27 mouse cellular contexts compared by ENCODE assay signal in the genomic region with DNA sequence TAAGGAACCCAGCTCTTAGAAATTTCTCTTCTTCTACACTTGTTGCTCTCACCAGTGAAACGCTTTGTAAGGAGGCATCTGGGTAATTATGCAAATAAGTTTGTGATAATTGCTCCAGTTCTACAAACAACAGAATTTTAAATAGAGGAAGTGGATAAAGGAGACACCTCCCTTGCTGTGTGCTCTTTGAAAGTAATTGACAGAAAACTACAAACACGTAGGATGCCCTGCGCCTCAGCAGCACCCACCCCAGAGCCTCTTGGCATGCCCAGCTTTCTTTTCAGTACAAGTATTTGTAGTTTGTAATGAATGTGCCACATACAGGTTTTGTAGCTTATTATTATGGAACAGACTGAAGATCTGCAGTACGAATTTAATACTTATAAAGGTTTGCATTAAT. TPM values are rescaled to one million over a fixed set of nuclear protein-coding genes. Genes with fewer than 3 reads are reported as not detected.
DNase-seq lines count a peak whose midpoint lies in the region; ATAC-seq and TF ChIP-seq lines count a peak whose summit lies in the region.
"Had no signal": no experiment of that assay in that cellular context is flagged by ENCODE, and none has a peak within 500 bp of the region (broad histone marks: within the 10 kb centered on the region; RNA-seq: fewer than 3 reads in every experiment).

No protein-coding gene starts in this region.

- no peaks in the 10 kb centered on the region for H3K79me2 ChIP-seq in MEL (ENCODE audit: control insufficient read depth, insufficient read depth, low read length, poor library complexity)

- H3K4me3 ChIP-seq in midbrain, embryonic 12.5 days = no peak overlapping the region
- H3K4me3 ChIP-seq in midbrain, postnatal 0 days (ENCODE audit: low read depth, low read length) = no peak overlapping the region
- H3K4me3 ChIP-seq in MEL (ENCODE audit: control insufficient read depth in 1 of 2, insufficient read depth in 1 of 2, low read depth in 2 of 2, low read length in 2 of 2) = no peak overlapping the region
- no peak overlapping the region for H3K4me3 ChIP-seq in forebrain, embryonic 15.5 days
- no peak overlapping the region for H3K4me3 ChIP-seq in hindbrain, embryonic 10.5 days
- H3K4me3 ChIP-seq: embryonic facial prominence, embryonic 13.5 days; heart, embryonic 15.5 days; hindbrain, embryonic 12.5 days; intestine, embryonic 15.5 days had no signal

- H3K9ac ChIP-seq in midbrain, embryonic 12.5 days (replicated peaks) = no peak overlapping the region
- no peak overlapping the region for H3K9ac ChIP-seq in midbrain, postnatal 0 days (replicated peaks; ENCODE audit: low read length, poor library complexity, severe bottlenecking)
- no peak overlapping the region for H3K9ac ChIP-seq in MEL (ENCODE audit: control insufficient read depth, low read depth, low read length, poor library complexity, severe bottlenecking)
- H3K9ac ChIP-seq in forebrain, embryonic 15.5 days (replicated peaks) = no peak overlapping the region
- H3K9ac ChIP-seq: embryonic facial prominence, embryonic 13.5 days; heart, embryonic 15.5 days; hindbrain, embryonic 12.5 days; intestine, embryonic 15.5 days; liver, embryonic 14.5 days had no signal

- no peak for TF ChIP-seq RAD21 in MEL (IDR thresholded peaks at IDR 0.05; ENCODE audit: low read depth, low read length)

- peaks cover 17% of the 10 kb centered on the region; the same call in 1 of the 2 replicates for H3K36me3 ChIP-seq in midbrain, embryonic 12.5 days
- H3K36me3 ChIP-seq in midbrain, postnatal 0 days (ENCODE audit: insufficient read depth, low read length) = no peaks in the 10 kb centered on the region
- peaks cover 3 to 10% of the 10 kb centered on the region in 2 experiments for H3K36me3 ChIP-seq in MEL (ENCODE audit: control insufficient read depth in 1 of 2, insufficient read depth in 2 of 2, low read length in 2 of 2)
- peaks cover 13% of the 10 kb centered on the region; the same call in 1 of the 2 replicates for H3K36me3 ChIP-seq in forebrain, embryonic 15.5 days
- H3K36me3 ChIP-seq in hindbrain, embryonic 10.5 days = peaks cover 68% of the 10 kb centered on the region

- no peak for TF ChIP-seq CTCF in midbrain, postnatal 0 days (IDR thresholded peaks at IDR 0.05)
- no peak for TF ChIP-seq CTCF in MEL (IDR thresholded peaks at IDR 0.05 in 2 of 3, conservative IDR thresholded peaks at IDR 0.05 in 1 of 3; ENCODE audit: control insufficient read depth in 1 of 3, insufficient read depth in 1 of 3, low read depth in 2 of 3, low read length in 3 of 3, poor library complexity in 1 of 3, severe bottlenecking in 1 of 3)

- H3K27ac ChIP-seq in midbrain, embryonic 12.5 days (replicated peaks) = no peak overlapping the region
- H3K27ac ChIP-seq in midbrain, postnatal 0 days (ENCODE audit: low read depth, low read length) = no peak overlapping the region
- no peak overlapping the region for H3K27ac ChIP-seq in MEL (ENCODE audit: control insufficient read depth, low read depth, low read length)
- H3K27ac ChIP-seq in forebrain, embryonic 15.5 days (replicated peaks) = 0 out of 2 replicates have a peak overlapping the region, but pooled peaks have one; percentile 23
- no peak overlapping the region for H3K27ac ChIP-seq in hindbrain, embryonic 10.5 days
- H3K27ac ChIP-seq: embryonic facial prominence, embryonic 13.5 days; heart, embryonic 15.5 days; hindbrain, embryonic 12.5 days; hindbrain, postnatal 0 days; intestine, embryonic 15.5 days; kidney, postnatal 0 days; liver, embryonic 14.5 days; macrophage; stomach, postnatal 0 days had no signal

- peaks cover 32% of the 10 kb centered on the region for H3K4me1 ChIP-seq in midbrain, embryonic 12.5 days
- no peaks in the 10 kb centered on the region for H3K4me1 ChIP-seq in midbrain, postnatal 0 days (ENCODE audit: insufficient read depth, low read length)
- H3K4me1 ChIP-seq in MEL (ENCODE audit: control insufficient read depth in 1 of 2, insufficient read depth in 2 of 2, low read length in 2 of 2) = no peaks in the 10 kb centered on the region; a peak in 1 of 4 replicates
- H3K4me1 ChIP-seq in forebrain, embryonic 15.5 days = peaks cover 21% of the 10 kb centered on the region
- no peaks in the 10 kb centered on the region for H3K4me1 ChIP-seq in hindbrain, embryonic 10.5 days (replicated peaks)
- H3K4me1 ChIP-seq: embryonic facial prominence, embryonic 13.5 days; intestine, embryonic 15.5 days had no signal

- WGBS in midbrain, embryonic 12.5 days = 60% methylated on average over 4 of the region's 4 CpGs
- 45% methylated on average over 4 of the region's 4 CpGs for WGBS in midbrain, postnatal 0 days
- 4% methylated on average over 4 of the region's 4 CpGs for WGBS in forebrain, embryonic 15.5 days
- WGBS in hindbrain, embryonic 10.5 days = 89% methylated on average over 4 of the region's 4 CpGs

- no peaks in the 10 kb centered on the region for H3K27me3 ChIP-seq in midbrain, embryonic 12.5 days
- H3K27me3 ChIP-seq in midbrain, postnatal 0 days (ENCODE audit: insufficient read depth, low read length) = no peaks in the 10 kb centered on the region
- no peaks in the 10 kb centered on the region for H3K27me3 ChIP-seq in MEL (ENCODE audit: control insufficient read depth in 1 of 2, insufficient read depth in 2 of 2, low read length in 2 of 2)
- H3K27me3 ChIP-seq in forebrain, embryonic 15.5 days = no peaks in the 10 kb centered on the region
- no peaks in the 10 kb centered on the region for H3K27me3 ChIP-seq in hindbrain, embryonic 10.5 days (ENCODE audit: insufficient read depth, poor library complexity, severe bottlenecking)
- H3K27me3 ChIP-seq: CH12.LX; embryonic facial prominence, embryonic 13.5 days; heart, embryonic 15.5 days; hindbrain, embryonic 12.5 days; intestine, embryonic 15.5 days had no signal

- TF ChIP-seq EP300 in MEL (IDR thresholded peaks at IDR 0.05; ENCODE audit: low read depth in 1 of 2, low read length in 2 of 2) = no peak

- no peak for DNase-seq in midbrain, postnatal 0 days (ENCODE audit: low spot score)
- DNase-seq in A20 (ENCODE audit: low read depth, low spot score) (peak; percentile 45), MEL (ENCODE audit: low read depth, low spot score) (peak; percentile 51)
- DNase-seq in cerebellum, postnatal 14 days = no peak
- DNase-seq in hindbrain, embryonic 10.5 days (ENCODE audit: low spot score) = no peak
- DNase-seq: adrenal gland, adult 8-10 months; cerebellum, adult 9-10 months; embryo, embryonic 11 days; gastrocnemius, postnatal 10 days; kidney, adult 2 months; layer of hippocampus, adult 9-11 months; liver; lung, adult 2 months; lung, postnatal 10 days; spleen, adult 18-20 months had no signal

- no peaks in the 10 kb centered on the region for H3K9me3 ChIP-seq in midbrain, embryonic 12.5 days
- H3K9me3 ChIP-seq in midbrain, postnatal 0 days (ENCODE audit: low read length) = no peaks in the 10 kb centered on the region
- no peaks in the 10 kb centered on the region for H3K9me3 ChIP-seq in MEL (replicated peaks; ENCODE audit: insufficient read depth, low read length)
- no peaks in the 10 kb centered on the region for H3K9me3 ChIP-seq in forebrain, embryonic 15.5 days
- no peaks in the 10 kb centered on the region for H3K9me3 ChIP-seq in hindbrain, embryonic 10.5 days
- H3K9me3 ChIP-seq: embryonic facial prominence, embryonic 13.5 days; heart, embryonic 15.5 days; hindbrain, embryonic 12.5 days; intestine, embryonic 15.5 days had no signal

- ATAC-seq in midbrain, embryonic 12.5 days (ENCODE audit: low FRiP score, low read depth) = peak; percentile 48
- ATAC-seq in midbrain, postnatal 0 days (ENCODE audit: low FRiP score) = no peak
- ATAC-seq in forebrain, embryonic 15.5 days (replicated peaks) = peak; percentile 86
- ATAC-seq: intestine, embryonic 15.5 days had no signal

- no peak for TF ChIP-seq POLR2A in MEL (IDR thresholded peaks at IDR 0.05; ENCODE audit: control insufficient read depth in 1 of 2, insufficient read depth in 1 of 2, low read depth in 1 of 2, low read length in 2 of 2, poor library complexity in 1 of 2)

- no peak overlapping the region for H3K4me2 ChIP-seq in midbrain, embryonic 12.5 days (replicated peaks)
- no peak overlapping the region for H3K4me2 ChIP-seq in midbrain, postnatal 0 days (ENCODE audit: low read depth, low read length, poor library complexity, severe bottlenecking)
- H3K4me2 ChIP-seq in forebrain, embryonic 15.5 days (replicated peaks) = no peak overlapping the region
- H3K4me2 ChIP-seq: embryonic facial prominence, embryonic 13.5 days; heart, embryonic 15.5 days; hindbrain, embryonic 12.5 days; intestine, embryonic 15.5 days had no signal

TF ChIP-seq in MEL, 35 proteins besides CTCF, POLR2A, EP300 and RAD21 (continues in another document):
- TF ChIP-seq MEF2A (IDR thresholded peaks at IDR 0.05; ENCODE audit: extremely low read depth, insufficient replicate concordance, low read depth, low read length, poor library complexity, severe bottlenecking) (no peak), UBTF (IDR thresholded peaks at IDR 0.05; ENCODE audit: borderline replicate concordance, insufficient read depth, low read depth, low read length) (no peak), ELF1 (IDR thresholded peaks at IDR 0.05; ENCODE audit: low read depth, low read length) (no peak), NRF1 (IDR thresholded peaks at IDR 0.05; ENCODE audit: insufficient read depth, low read depth, low read length, poor library complexity, severe bottlenecking) (no peak), ZKSCAN1 (IDR thresholded peaks at IDR 0.05; ENCODE audit: low read depth, low read length) (no peak)

RNA-seq across cellular contexts. Expression of gene Selenof, which starts 27.0 kb away (rescaled TPM):
- 460 and 470 TPM in 2 replicates for polyA plus RNA-seq in midbrain, embryonic 12.5 days (2016; fragmentation: Nextera tagmentation; extraction: Ambion mirVana)
- total RNA-seq in midbrain, postnatal 0 days (2014; rRNA removed) = 287 and 293 TPM in 2 replicates
- polyA plus RNA-seq in midbrain, postnatal 0 days (2015; fragmentation: Nextera tagmentation; extraction: Ambion mirVana) = 596 and 650 TPM in 2 replicates
- 307 and 316 TPM in 2 replicates for total RNA-seq in MEL (2012; rRNA removed)
- 1,000 to 10,000 TPM in 1 of 2 experiments, 100 to 1,000 TPM in 1; 265 to 1,760 TPM for polyA plus RNA-seq in MEL (2012; ENCODE audit: insufficient read depth in 1 of 2, insufficient read length in 2 of 2, low read depth in 1 of 2, low replicate concordance in 2 of 2, missing spikeins in 1 of 2)
- polyA plus RNA-seq in forebrain, embryonic 15.5 days (2015; fragmentation: Nextera tagmentation; extraction: Ambion mirVana) = 528 and 529 TPM in 2 replicates
- 484 and 487 TPM in 2 replicates for polyA plus RNA-seq in hindbrain, embryonic 10.5 days (2016; fragmentation: Nextera tagmentation; extraction: Ambion mirVana)

RNA-seq across cellular contexts. Expression of gene Hs2st1, which starts 27.1 kb away (rescaled TPM):
- polyA plus RNA-seq in midbrain, embryonic 12.5 days (2016; fragmentation: Nextera tagmentation; extraction: Ambion mirVana) = 25.1 and 29.2 TPM in 2 replicates
- total RNA-seq in midbrain, postnatal 0 days (2014; rRNA removed) = 48.5 and 53.2 TPM in 2 replicates
- polyA plus RNA-seq in midbrain, postnatal 0 days (2015; fragmentation: Nextera tagmentation; extraction: Ambion mirVana) = 10.7 and 13.4 TPM in 2 replicates
- 13.5 and 13.6 TPM in 2 replicates for total RNA-seq in MEL (2012; rRNA removed)
- 10 to 100 TPM in 1 of 2 experiments, not detected in 1; 16.1 TPM for polyA plus RNA-seq in MEL (2012; ENCODE audit: insufficient read depth in 1 of 2, insufficient read length in 2 of 2, low read depth in 1 of 2, low replicate concordance in 2 of 2, missing spikeins in 1 of 2)
- 19.7 and 21.5 TPM in 2 replicates for polyA plus RNA-seq in forebrain, embryonic 15.5 days (2015; fragmentation: Nextera tagmentation; extraction: Ambion mirVana)
- 12.6 and 13.3 TPM in 2 replicates for polyA plus RNA-seq in hindbrain, embryonic 10.5 days (2016; fragmentation: Nextera tagmentation; extraction: Ambion mirVana)

Comparison
In these comparisons a context has a peak if more than half of its experiments do, and no peak if none do; other contexts are left out.
1. DNase-seq: peak in A20 (single experiment) and MEL (single experiment); none in midbrain, postnatal 0 days (single experiment), cerebellum, postnatal 14 days (0 of 2) and hindbrain, embryonic 10.5 days (single experiment).